ENCODE assay signal across 12 mouse cellular contexts in the genomic region with DNA sequence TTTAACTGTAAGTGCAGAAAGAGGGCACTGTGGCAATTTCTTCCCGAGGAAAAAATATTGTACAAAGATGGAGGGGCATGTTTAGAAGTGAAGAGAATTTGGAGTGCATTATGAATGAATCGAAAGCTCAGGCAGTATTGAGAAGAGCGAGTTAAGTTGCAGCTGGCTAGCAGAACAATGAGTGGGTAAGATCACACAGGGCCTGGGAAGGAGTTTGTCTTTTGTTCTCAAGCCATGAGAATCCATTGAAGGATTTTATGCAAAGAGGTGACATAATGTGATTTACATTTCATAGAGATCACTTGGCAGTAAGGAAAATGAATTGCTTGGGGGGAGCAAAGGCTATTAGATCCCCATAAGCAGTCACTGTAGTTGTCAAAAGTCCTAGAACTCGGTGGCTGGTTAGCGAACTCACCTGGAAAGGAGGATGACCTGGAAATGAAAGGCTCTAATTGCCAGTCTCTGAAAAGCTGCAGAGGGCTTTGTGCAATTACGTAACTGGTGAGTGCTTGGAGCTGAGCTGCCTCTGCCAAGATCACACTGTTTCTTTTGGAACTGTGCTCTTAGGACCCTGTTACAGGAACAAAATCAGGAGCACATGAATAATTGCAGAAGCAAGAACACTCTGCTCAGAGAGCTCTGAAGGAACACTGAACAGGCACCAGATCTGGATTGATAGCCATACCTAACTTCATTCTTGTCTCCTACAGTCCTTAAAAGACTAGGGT. TPM values are rescaled to one million over a fixed set of nuclear protein-coding genes. Genes with fewer than 3 reads are reported as not detected.
DNase-seq lines count a peak whose midpoint lies in the region; ATAC-seq lines count a peak whose summit lies in the region.
"Had no signal": no experiment of that assay in that cellular context is flagged by ENCODE, and none has a peak within 500 bp of the region (broad histone marks: within the 10 kb centered on the region; RNA-seq: fewer than 3 reads in every experiment).

No protein-coding gene starts in this region.

- H3K27me3 ChIP-seq in hindbrain, embryonic 15.5 days, result no peaks in the 10 kb centered on the region
- H3K27me3 ChIP-seq: liver, embryonic 13.5 days had no signal

- no peaks in the 10 kb centered on the region for H3K9me3 ChIP-seq in hindbrain, embryonic 15.5 days
- H3K9me3 ChIP-seq: liver, embryonic 13.5 days had no signal

- ATAC-seq in hindbrain, embryonic 15.5 days (ENCODE audit: low FRiP score, low read depth), result no peak
- no peak for ATAC-seq in erythroblast, adult 5-6 weeks (replicated peaks; ENCODE audit: low FRiP score, poor library complexity, severe bottlenecking)

- H3K36me3 ChIP-seq in hindbrain, embryonic 15.5 days, result peaks cover 37% of the 10 kb centered on the region

- peaks cover 3% of the 10 kb centered on the region; the same call in 1 of the 2 replicates for H3K4me1 ChIP-seq in hindbrain, embryonic 15.5 days (replicated peaks)

- peak; percentile 39 for DNase-seq in cerebellum, adult 9-10 months
- DNase-seq in cerebellum, adult 9-11 months, result no peak
- peak; percentile 51 for DNase-seq in layer of hippocampus, adult 9-11 months
- no peak for DNase-seq in layer of hippocampus, postnatal 25 days (ENCODE audit: extremely low spot score in 1 of 2, low spot score in 1 of 2)
- peak; percentile 41 for DNase-seq in adipocyte (ENCODE audit: low spot score)
- no peak for DNase-seq in retina, embryonic 14.5 days (ENCODE audit: low spot score)
- DNase-seq: adrenal gland, postnatal 25 days; heart, postnatal 36 days; kidney, postnatal 25 days; liver, embryonic 13.5 days had no signal

- 0 out of 2 replicates have a peak overlapping the region, but pooled peaks have one; percentile 2 for H3K27ac ChIP-seq in hindbrain, embryonic 15.5 days (replicated peaks)
- H3K27ac ChIP-seq: liver, embryonic 13.5 days had no signal

- no peak overlapping the region for H3K9ac ChIP-seq in hindbrain, embryonic 15.5 days
- H3K9ac ChIP-seq: liver, embryonic 13.5 days had no signal

- no peak overlapping the region for H3K4me3 ChIP-seq in hindbrain, embryonic 15.5 days
- H3K4me3 ChIP-seq: liver, embryonic 13.5 days had no signal

- WGBS in hindbrain, embryonic 15.5 days, result 40% methylated on average over 6 of the region's 6 CpGs

- no peak overlapping the region for H3K4me2 ChIP-seq in hindbrain, embryonic 15.5 days
- H3K4me2 ChIP-seq: liver, embryonic 13.5 days had no signal

RNA-seq across cellular contexts. Expression of a gene that starts 7.5 kb away (rescaled TPM):
- 10 to 100 TPM; 79.7 to 88.1 TPM for total RNA-seq in layer of hippocampus, postnatal 25 days (2021)
- polyA plus RNA-seq in hindbrain, embryonic 15.5 days (2015; fragmentation: Nextera tagmentation; extraction: Ambion mirVana), result 199 and 201 TPM in 2 replicates
- 45.0 and 76.3 TPM in 2 replicates for total RNA-seq in erythroblast, adult 5-6 weeks (2015; ENCODE audit: low replicate concordance)
- total RNA-seq in erythroblast, adult 5-6 weeks (2017; ENCODE audit: low replicate concordance), result 37.0 and 48.2 TPM in 2 replicates

RNA-seq across cellular contexts. Expression of a gene that starts 8.3 kb away (rescaled TPM):
- 10 to 100 TPM in 1 of 2 experiments, 1 to 10 TPM in 1; 9.2 to 10.7 TPM for total RNA-seq in layer of hippocampus, postnatal 25 days (2021)
- polyA plus RNA-seq in hindbrain, embryonic 15.5 days (2015; fragmentation: Nextera tagmentation; extraction: Ambion mirVana), result 24.9 and 26.0 TPM in 2 replicates
- total RNA-seq in erythroblast, adult 5-6 weeks (2015; ENCODE audit: low replicate concordance), result 7.3 and 16.7 TPM in 2 replicates
- total RNA-seq in erythroblast, adult 5-6 weeks (2017; ENCODE audit: low replicate concordance), result 2.4 and 26.3 TPM in 2 replicates

RNA-seq across cellular contexts. Expression of a gene that starts 15.3 kb away (rescaled TPM):
- 100 to 1,000 TPM; 122 to 128 TPM for total RNA-seq in layer of hippocampus, postnatal 25 days (2021)
- 100 and 110 TPM in 2 replicates for polyA plus RNA-seq in hindbrain, embryonic 15.5 days (2015; fragmentation: Nextera tagmentation; extraction: Ambion mirVana)
- 71.5 and 113 TPM in 2 replicates for total RNA-seq in erythroblast, adult 5-6 weeks (2015; ENCODE audit: low replicate concordance)
- 44.5 and 58.7 TPM in 2 replicates for total RNA-seq in erythroblast, adult 5-6 weeks (2017; ENCODE audit: low replicate concordance)

RNA-seq across cellular contexts. Expression of a gene that starts 23.2 kb away (rescaled TPM):
- 10 to 100 TPM; 61.4 to 61.8 TPM for total RNA-seq in layer of hippocampus, postnatal 25 days (2021)
- polyA plus RNA-seq in hindbrain, embryonic 15.5 days (2015; fragmentation: Nextera tagmentation; extraction: Ambion mirVana), result 45.7 and 46.2 TPM in 2 replicates
- 34.0 and 41.8 TPM in 2 replicates for total RNA-seq in erythroblast, adult 5-6 weeks (2015; ENCODE audit: low replicate concordance)
- total RNA-seq in erythroblast, adult 5-6 weeks (2017; ENCODE audit: low replicate concordance), result 14.2 and 19.1 TPM in 2 replicates

RNA-seq across cellular contexts. Expression of a gene that starts 58.6 kb away (rescaled TPM):
- 10 to 100 TPM; 15.9 to 18.3 TPM for total RNA-seq in layer of hippocampus, postnatal 25 days (2021)
- 14.3 and 14.8 TPM in 2 replicates for polyA plus RNA-seq in hindbrain, embryonic 15.5 days (2015; fragmentation: Nextera tagmentation; extraction: Ambion mirVana)
- not detected in 2 replicates for total RNA-seq in erythroblast, adult 5-6 weeks (2015; ENCODE audit: low replicate concordance)
- 0.17 TPM in 1 of 2 replicates, not detected in the other for total RNA-seq in erythroblast, adult 5-6 weeks (2017; ENCODE audit: low replicate concordance)

Comparison
In these comparisons a context has a peak if more than half of its experiments do, and no peak if none do; other contexts are left out.
1. DNase-seq: peak in cerebellum, adult 9-10 months (single experiment), layer of hippocampus, adult 9-11 months (single experiment) and adipocyte (single experiment); none in cerebellum, adult 9-11 months (single experiment), layer of hippocampus, postnatal 25 days (0 of 2) and retina, embryonic 14.5 days (single experiment).